19 mouse cellular contexts compared by ENCODE assay signal in genomic region chr17:9287682-9288081, GRCm38 (mm10).
DNase-seq lines count a peak whose midpoint lies in the region; ATAC-seq lines count a peak whose summit lies in the region.
"Had no signal": no experiment of that assay in that cellular context is flagged by ENCODE, and none has a peak within 500 bp of the region (broad histone marks: within the 10 kb centered on the region; RNA-seq: fewer than 3 reads in every experiment).

No protein-coding gene starts in this region.

- no peak overlapping the region for H3K4me3 ChIP-seq in neural tube, embryonic 15.5 days (replicated peaks)
- H3K4me3 ChIP-seq: embryonic facial prominence, embryonic 12.5 days; limb, embryonic 10.5 days; megakaryocyte, embryonic 14.5 days had no signal

- no peaks in the 10 kb centered on the region for H3K27me3 ChIP-seq in neural tube, embryonic 15.5 days (replicated peaks)
- H3K27me3 ChIP-seq: embryonic facial prominence, embryonic 12.5 days; megakaryocyte, embryonic 14.5 days had no signal

- H3K9ac ChIP-seq in neural tube, embryonic 15.5 days (replicated peaks) = 0 out of 2 replicates have a peak overlapping the region, but pooled peaks have one; percentile 7
- H3K9ac ChIP-seq: embryonic facial prominence, embryonic 12.5 days; liver, postnatal 0 days had no signal

- H3K4me2 ChIP-seq in neural tube, embryonic 15.5 days = peak overlapping the region; percentile 29
- H3K4me2 ChIP-seq: embryonic facial prominence, embryonic 12.5 days; heart, embryonic 11.5 days had no signal

- H3K4me1 ChIP-seq in neural tube, embryonic 15.5 days = peaks cover 11% of the 10 kb centered on the region
- H3K4me1 ChIP-seq: megakaryocyte, embryonic 14.5 days had no signal

- peak overlapping the region; percentile 58 for H3K27ac ChIP-seq in neural tube, embryonic 15.5 days (replicated peaks)
- H3K27ac ChIP-seq: embryonic facial prominence, embryonic 12.5 days; kidney, postnatal 0 days; limb, embryonic 10.5 days had no signal

- peak; percentile 63; the same call in 1 of the 2 replicates for ATAC-seq in neural tube, embryonic 15.5 days (ENCODE audit: low FRiP score)
- ATAC-seq: liver, postnatal 0 days had no signal

- intact Hi-C loops in left cerebral cortex, postnatal 25 days (cut with DNase I) = no loop called here

- H3K36me3 ChIP-seq in neural tube, embryonic 15.5 days = no peaks in the 10 kb centered on the region
- H3K36me3 ChIP-seq: embryonic facial prominence, embryonic 12.5 days; limb, embryonic 10.5 days had no signal

- WGBS in neural tube, embryonic 15.5 days = 41% methylated on average over 9 of the region's 9 CpGs

- DNase-seq in frontal cortex, postnatal 36 days (ENCODE audit: low spot score in 2 of 2) = peak; percentile 17 to 37
- no peak for DNase-seq in frontal cortex, postnatal 25 days (ENCODE audit: low spot score in 2 of 2)
- peak; percentile 16 to 38 for DNase-seq in left cerebral cortex, postnatal 25 days (ENCODE audit: low spot score in 2 of 2)
- no peak for DNase-seq in left cerebral cortex, adult 11 months (ENCODE audit: low spot score)
- DNase-seq in retina, postnatal 1 day = peak; percentile 43
- DNase-seq in retina, embryonic 14.5 days (ENCODE audit: low spot score) = no peak
- no peak for DNase-seq in Muller cell, postnatal 12 days (ENCODE audit: inconsistent ontology term)
- DNase-seq: cerebellum, adult 9-11 months; heart, postnatal 10 days; kidney, adult 18-20 months; liver, postnatal 0 days; spleen, adult 18-20 months; thymus, postnatal 36 days had no signal

- H3K9me3 ChIP-seq in neural tube, embryonic 15.5 days (replicated peaks) = no peaks in the 10 kb centered on the region
- H3K9me3 ChIP-seq: embryonic facial prominence, embryonic 12.5 days; limb, embryonic 10.5 days had no signal

Comparison
In these comparisons a context has a peak if more than half of its experiments do, and no peak if none do; other contexts are left out.
1. DNase-seq: peak in frontal cortex, postnatal 36 days (2 of 2), left cerebral cortex, postnatal 25 days (2 of 2) and retina, postnatal 1 day (single experiment); none in frontal cortex, postnatal 25 days (0 of 2), left cerebral cortex, adult 11 months (single experiment), retina, embryonic 14.5 days (single experiment) and Muller cell, postnatal 12 days (single experiment).